Mouse (Mus musculus) gastrocnemius, postnatal 25 days (tissue): ENCODE results near the gene Krtap19-4. TPM values are rescaled to one million over a fixed set of nuclear protein-coding genes. Genes with fewer than 3 reads are reported as not detected.

Experiments used
- DNase-seq: peaks from one replicate; pipeline ENCODE4 v3.0.0; 2022
- long read RNA-seq, 2 experiments: library from polyadenylated mRNA; stranded (forward); transcript quantifications; one replicate each; pipeline ENCODE4 v2.0.0; 2021
- total RNA-seq, 2 experiments: library from RNA; stranded (reverse); gene quantifications; 1 replicate in 1 of 2; 2 replicates in 1 of 2; pipeline ENCODE4 v1.2.3; 2021

Gene Krtap19-4
- total RNA-seq, result not detected
- long read RNA-seq, experiment 1, result 0 reads
- long read RNA-seq, experiment 2, result 0 reads

DNA sequence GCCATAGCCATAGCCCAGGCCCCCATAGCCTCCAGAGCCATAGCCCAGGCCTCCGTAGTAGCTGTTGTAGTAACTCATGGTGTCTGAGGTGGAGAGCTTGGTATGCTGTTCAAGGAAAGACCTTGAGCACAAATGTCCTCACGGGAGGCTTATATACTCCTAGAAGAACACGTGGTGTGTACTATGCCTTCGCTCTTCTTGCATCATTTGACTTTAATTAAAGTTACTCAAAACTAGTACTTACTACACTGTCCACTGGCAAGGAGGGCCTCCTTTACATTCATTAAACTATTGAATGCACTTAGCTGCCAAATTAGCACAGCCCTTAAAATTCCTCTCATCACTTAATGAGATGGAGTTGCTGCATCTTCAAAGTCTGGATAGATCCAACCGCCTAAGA lies at the start of gene Krtap19-4:
Gene Krtap19-4, minus strand, starts transcription at position 101 of the 400 bp plus-strand sequence.
- DNase-seq, result no peak

DNA sequence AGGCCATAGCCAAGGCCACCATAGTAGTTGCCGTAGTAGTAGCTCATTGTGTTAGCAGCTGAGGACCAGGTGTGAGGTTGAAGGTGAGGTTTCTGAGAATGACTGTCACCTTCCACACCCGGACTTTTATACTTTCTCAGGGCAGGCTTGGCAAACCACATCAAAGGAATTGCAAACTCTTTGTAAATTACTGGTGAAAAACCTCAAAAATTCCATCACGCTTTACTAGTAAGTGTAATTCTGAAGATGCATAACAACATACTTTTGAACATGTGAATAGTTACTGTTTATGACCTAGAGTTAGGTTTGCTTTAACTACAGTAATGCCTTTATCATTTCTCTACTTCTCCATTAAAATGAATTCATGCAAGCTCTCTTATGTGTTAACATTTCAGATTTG lies 47.3 kb upstream of the Krtap19-4 start, which contains the start of gene Krtap19-9b:
Gene Krtap19-9b, minus strand, starts transcription at position 101 of the 400 bp plus-strand sequence.
- no peak for DNase-seq

GRCm38 (mm10) chr16:88896357-88896756 lies 11.5 kb upstream of the Krtap19-4 start, which contains the start of gene Krtap19-5:
TSS of gene Krtap19-5 (minus strand) at chr16:88896457.
- DNase-seq, result no peak

DNA sequence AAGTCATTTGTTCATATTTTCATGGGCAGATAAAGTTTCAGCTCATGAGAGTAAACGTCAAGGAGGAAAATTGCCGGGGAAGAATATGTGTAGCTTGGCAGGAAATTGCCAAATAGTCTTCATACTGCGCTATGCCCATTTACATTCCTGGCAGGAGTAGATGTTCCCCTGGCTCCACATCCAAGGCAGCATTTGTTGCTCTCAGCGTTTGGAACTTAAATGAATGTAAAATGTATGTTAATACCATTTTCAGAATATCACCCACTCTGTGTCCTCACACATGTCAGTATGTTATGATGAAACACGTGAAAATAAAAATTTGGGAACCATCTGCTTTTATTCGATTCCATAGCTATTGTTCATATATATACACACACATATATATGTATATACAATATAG lies 2.0 kb upstream of the Krtap19-4 start:
- no peak for DNase-seq

GRCm38 (mm10) chr16:88877938-88878337 lies 7.0 kb downstream of the Krtap19-4 start, which contains the start of gene Krtap19-3:
TSS of gene Krtap19-3 (minus strand) at chr16:88878038.
- DNase-seq, result no peak

DNA sequence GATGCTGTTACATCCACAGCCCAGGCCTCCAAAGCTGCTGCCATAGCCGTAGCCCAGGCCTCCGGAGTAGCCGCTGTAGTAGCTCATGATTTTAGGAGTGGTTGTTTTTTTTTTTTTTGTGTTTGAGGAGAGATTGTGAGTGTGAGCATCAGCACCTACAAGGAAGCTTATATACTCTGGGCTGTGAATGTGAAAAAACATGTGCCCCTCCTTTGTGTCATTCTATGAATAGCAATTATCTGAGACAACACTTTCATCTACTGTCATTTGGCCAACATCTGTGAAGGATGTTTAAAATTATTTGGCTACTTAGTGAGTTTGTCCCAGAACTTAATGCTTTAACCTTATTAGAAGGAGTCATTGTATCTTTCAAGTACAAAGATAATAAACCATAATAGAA lies 10.7 kb downstream of the Krtap19-4 start, which contains the start of gene Krtap19-2:
Gene Krtap19-2, minus strand, starts transcription at position 101 of the 400 bp plus-strand sequence.
- no peak for DNase-seq

DNA sequence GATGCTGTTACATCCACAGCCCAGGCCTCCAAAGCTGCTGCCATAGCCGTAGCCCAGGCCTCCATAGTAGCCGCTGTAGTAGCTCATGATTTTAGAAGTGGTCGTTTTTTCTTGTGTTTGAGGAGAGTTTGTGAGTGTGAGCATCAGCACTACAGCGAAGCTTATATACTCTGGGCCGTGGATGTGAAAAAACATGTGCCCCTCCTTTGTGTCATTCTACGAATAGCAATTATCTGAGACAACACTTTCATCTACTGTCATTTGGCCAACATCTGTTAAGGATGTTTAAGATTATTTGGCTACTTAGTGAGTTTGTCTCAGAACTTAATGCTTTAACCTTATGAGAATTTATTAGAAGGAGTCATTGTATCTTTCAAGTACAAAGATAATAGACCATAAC lies 15.6 kb downstream of the Krtap19-4 start, which contains the start of gene Krtap19-1:
Gene Krtap19-1, minus strand, starts transcription at position 101 of the 400 bp plus-strand sequence.
- DNase-seq, result no peak

GRCm38 (mm10) chr16:88864887-88865407 lies 19.9 kb downstream of the Krtap19-4 start:
- DNase-seq, result no peak

- no peak for DNase-seq
Observed at GRCm38 (mm10) chr16:88851450-88851849, 33.4 kb downstream of the Krtap19-4 start.

GRCm38 (mm10) chr16:88848558-88848957 lies 36.3 kb downstream of the Krtap19-4 start:
- DNase-seq, result no peak

DNA sequence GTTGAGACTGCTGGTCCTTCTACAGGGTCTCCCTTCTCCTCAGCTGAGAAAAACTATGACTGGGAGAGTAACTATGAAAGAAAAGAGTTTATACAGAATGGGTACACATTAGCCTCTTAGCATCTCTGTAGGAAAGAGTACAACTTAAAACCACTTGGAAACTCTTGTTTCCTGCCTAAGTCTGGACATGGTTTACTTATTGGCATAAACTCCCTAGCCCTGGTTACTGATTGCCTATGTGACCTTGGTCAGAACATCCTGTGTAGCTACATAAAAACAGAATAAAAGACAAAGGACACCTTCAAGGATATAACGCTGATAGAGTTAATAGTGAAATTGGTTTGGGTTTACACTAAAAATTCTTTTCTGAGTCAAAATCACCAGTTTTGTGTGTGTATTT lies 37.5 kb downstream of the Krtap19-4 start:
- DNase-seq, result no peak

Other genes starting within 250 kb of the Krtap19-4 start
- gene Krtap26-1, start 237.3 kb downstream of the Krtap19-4 start, total RNA-seq, result not detected
- not detected for gene Krtap27-1, start 213.4 kb downstream of the Krtap19-4 start, total RNA-seq
- not detected for gene 2310061N02Rik, start 177.1 kb downstream of the Krtap19-4 start, total RNA-seq
- not detected for gene Krtap13-1, start 156.2 kb downstream of the Krtap19-4 start, total RNA-seq
- gene Krtap13, start 133.5 kb downstream of the Krtap19-4 start, total RNA-seq, result not detected
- gene 2310034C09Rik, start 126.2 kb downstream of the Krtap19-4 start, total RNA-seq, result not detected
- not detected for gene 2310057N15Rik, start 110.9 kb downstream of the Krtap19-4 start, total RNA-seq
- not detected for gene Gm5965, start 107.2 kb downstream of the Krtap19-4 start, total RNA-seq
- not detected for gene Gm20741, start 72.9 kb downstream of the Krtap19-4 start, total RNA-seq
- not detected for gene Krtap15, start 64.9 kb downstream of the Krtap19-4 start, total RNA-seq
- not detected for gene Krtap14, start 58.9 kb downstream of the Krtap19-4 start, total RNA-seq
- gene Krtap19-1, start 15.7 kb downstream of the Krtap19-4 start, total RNA-seq, result not detected
- not detected for gene Krtap19-2, start 10.8 kb downstream of the Krtap19-4 start, total RNA-seq
- not detected for gene Krtap19-3, start 7.1 kb downstream of the Krtap19-4 start, total RNA-seq
- not detected for gene Krtap19-5, start 11.4 kb upstream of the Krtap19-4 start, total RNA-seq
- gene Krtap19-9b, start 47.2 kb upstream of the Krtap19-4 start, total RNA-seq, result not detected
- gene Krtap16-3, start 77.8 kb upstream of the Krtap19-4 start, total RNA-seq, result not detected
- not detected for gene Krtap22-2, start 125.7 kb upstream of the Krtap19-4 start, total RNA-seq
- not detected for gene Gm10229, start 130.2 kb upstream of the Krtap19-4 start, total RNA-seq
- gene Krtap6-1, start 146.6 kb upstream of the Krtap19-4 start, total RNA-seq, result not detected
- gene Gm10228, start 156.4 kb upstream of the Krtap19-4 start, total RNA-seq, result not detected
- not detected for gene Krtap6-5, start 162.8 kb upstream of the Krtap19-4 start, total RNA-seq
- not detected for gene 1110025L11Rik, start 178.9 kb upstream of the Krtap19-4 start, total RNA-seq
- gene Krtap6-3, start 198.9 kb upstream of the Krtap19-4 start, total RNA-seq, result not detected